Mouse (Mus musculus): ENCODE results near the gene Noct.

Noct gene

DNA sequence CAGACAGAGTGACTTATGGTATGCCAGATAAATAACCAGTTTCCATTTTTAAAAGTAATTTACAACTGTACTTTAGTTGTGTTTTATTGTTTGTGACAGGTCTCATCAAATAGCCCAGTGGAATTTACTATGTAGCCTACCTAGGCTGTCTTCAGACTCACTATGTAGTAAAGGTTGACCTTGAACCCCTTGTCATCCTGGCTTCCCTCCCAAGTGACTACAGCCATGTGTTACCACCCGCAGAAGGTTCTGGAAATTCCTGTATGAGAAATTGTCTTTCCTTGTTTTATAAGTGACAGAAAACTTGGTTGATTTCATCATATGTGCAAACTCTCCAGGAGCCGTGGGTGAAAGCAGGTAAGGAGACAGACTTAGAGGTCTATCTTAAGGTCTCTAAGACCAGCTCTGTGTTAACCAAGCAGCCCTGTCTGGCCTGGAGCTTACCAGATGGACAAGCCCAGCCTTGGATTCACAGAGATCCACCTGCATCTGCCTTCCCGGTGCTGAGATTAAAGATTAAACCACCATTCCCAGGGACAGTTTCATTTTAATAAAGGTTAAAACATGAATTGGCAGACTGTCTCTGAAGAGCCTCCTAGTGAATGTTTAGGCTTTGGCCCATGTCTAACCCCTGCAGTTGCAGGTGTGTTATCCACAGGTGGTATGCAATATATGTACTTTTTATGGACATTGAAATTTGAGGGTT lies 8.1 kb downstream of the Noct start:
- no peak for DNase-seq

DNA sequence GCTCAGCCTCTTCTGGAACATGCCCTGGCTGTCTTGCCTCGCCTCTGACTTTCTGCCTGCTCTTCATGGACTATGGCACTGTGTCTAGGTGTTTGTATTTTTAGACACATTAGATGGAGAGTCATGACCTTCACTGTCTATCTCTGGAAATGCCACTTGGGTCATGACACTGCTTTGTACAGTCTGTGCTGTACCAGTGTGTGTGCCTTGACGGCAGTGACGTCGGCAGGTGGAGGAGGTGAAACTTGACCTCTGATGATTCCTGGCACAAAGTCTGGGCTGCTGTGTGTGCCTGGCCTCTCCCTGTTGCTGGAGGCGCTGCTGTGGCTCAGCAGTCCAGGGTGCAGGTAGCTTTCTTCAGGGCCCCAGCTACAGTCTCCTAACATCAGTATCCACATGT lies 9.2 kb downstream of the Noct start:
- DNase-seq, result peak; percentile 69 to 79

DNA sequence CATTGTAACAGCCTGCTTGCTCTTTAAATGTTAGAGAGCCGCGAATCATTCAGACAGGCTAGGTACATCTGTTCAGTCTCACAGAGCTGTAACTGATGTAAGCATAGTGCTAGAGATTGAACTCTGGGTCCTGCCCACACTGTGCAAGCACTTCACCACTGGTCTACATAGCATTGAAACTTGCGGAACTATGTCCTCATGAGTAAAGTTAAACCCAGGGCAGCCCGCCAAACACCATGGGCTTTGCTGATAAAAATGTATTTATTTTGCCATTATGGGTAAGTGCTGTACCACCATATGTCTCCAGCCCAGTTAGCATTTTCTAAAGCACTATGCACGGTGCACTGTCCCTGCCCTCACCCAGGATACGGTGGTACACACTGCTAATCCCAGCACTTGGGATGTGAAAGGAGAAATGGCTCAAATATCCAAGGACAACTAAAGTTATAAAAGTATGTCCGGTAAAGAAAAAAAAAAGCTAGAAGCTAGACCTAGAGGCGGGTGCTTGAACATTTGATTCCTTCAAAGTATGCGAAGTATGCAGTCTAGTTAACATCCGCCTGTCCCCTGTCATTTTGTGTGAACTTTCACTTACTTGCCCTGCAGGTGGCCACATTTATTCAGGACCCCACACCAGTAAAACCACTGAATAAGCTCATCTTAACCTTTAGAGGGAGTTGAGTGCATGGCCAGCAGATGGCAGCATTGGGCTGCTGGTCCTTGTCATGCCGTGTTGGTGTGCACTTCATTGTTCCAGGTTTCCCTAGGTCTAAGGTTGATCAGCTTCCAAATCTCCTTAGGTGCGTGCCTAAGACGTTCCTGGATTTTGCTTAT lies 9.9 kb downstream of the Noct start:
- peak; percentile 74 to 83 for DNase-seq

DNA sequence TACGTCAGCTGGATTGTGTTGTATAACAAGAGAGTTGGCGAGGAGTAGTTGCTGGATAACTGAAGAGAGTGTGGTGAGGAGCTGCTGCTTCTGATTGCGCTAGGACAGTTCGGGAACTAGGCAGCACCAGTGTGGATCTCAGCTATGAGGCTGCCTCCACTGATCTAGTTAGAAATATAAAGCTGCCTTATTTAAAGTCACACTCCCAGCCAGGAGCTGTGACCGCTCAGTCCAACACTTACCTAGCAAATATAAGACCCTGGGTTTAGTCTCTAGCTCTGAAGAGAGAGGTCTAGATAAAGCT lies 10.5 kb downstream of the Noct start:
- DNase-seq, result no peak

DNA sequence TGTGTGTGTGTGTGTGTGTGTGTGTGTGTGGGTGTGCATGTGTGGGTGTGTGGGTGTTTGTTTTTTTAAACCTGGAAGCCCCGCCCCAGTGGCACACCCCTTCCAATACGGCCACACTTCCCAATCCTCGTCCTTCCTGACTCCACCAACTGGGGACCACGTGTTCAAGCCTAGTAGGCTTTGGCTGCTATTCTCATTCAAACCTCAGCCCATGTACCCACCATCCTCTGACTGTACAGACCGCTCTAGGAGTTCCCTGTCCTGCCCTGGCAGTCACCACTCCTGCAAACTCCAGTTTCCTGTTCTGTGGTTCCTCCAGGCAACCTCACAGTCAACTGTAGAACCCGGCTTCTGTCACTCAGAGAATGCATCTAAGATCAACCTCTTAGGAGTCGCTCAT lies 14.3 kb downstream of the Noct start:
- DNase-seq, result no peak

DNA sequence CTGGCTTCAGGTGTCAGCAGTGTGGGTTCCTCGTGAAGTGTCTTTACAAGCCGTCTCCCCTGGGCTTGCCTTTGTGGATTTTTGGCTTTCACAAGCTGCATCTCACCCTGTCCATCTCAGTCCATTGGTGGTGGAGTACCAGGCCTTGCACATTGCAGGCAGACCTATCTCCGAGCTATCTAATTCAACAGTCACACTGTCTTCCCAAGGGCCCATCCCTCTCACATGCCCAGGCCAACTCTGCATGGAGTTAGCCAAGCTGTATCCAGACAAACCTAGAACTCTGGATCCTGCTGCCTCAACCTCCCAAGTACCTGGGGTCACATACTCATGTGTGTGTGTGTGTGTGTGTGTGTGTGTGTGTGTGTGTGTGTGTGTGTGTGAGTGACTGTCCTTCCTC lies 15.3 kb downstream of the Noct start:
- no peak for DNase-seq

DNA sequence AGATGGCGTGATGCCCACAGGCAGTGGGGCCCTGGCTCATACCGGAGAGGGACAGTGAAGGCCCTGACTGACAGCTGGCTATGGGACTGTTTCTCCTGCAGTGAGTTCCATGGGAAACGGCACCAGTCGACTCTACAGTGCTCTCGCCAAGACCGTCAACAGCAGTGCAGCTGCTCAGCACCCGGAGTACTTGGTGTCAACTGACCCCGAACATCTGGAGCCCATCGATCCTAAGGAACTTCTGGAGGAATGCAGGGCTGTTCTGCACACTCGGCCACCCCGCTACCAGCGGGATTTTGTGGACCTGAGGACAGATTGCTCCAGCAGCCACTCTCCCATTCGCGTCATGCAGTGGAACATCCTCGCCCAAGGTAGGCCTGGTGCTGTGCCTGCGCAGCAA lies 23.5 kb downstream of the Noct start:
- no peak for DNase-seq

DNA sequence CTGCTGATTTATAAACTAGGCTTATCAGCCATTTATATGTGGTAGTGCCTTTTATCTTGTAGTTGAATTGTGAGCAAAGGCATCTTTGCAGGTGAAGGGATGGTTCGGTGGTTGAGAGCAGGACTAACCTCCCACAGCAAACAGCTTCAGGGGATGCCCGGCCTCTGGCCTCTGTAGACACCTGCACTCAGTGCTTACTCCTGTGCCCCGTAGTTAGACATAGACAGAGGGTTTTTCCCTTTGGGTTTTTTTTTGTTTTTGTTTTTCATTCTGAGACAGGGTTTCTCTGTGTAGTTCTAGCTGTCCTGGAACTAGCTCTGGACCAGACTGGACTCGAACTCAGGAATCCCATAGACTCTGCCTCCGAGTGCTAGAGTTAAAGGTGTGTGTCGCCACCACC lies 24.4 kb downstream of the Noct start:
- no peak for DNase-seq

DNA sequence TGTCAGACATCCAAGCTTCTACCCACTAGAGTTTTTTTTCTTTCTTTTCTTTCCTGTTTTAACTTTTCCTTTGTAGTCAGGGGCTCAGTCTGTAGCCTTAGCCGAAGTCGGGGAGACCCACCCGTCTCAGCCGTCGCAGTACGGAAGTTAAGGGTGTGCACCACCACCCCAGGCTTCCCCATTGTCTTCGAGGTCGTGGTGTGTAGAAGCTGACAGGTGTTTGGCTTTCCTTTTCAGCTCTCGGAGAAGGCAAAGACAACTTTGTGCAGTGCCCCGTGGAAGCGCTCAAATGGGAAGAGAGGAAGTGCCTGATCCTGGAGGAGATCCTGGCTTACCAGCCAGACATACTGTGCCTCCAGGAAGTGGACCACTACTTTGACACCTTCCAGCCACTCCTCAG lies 25.2 kb downstream of the Noct start:
- DNase-seq, result no peak

DNA sequence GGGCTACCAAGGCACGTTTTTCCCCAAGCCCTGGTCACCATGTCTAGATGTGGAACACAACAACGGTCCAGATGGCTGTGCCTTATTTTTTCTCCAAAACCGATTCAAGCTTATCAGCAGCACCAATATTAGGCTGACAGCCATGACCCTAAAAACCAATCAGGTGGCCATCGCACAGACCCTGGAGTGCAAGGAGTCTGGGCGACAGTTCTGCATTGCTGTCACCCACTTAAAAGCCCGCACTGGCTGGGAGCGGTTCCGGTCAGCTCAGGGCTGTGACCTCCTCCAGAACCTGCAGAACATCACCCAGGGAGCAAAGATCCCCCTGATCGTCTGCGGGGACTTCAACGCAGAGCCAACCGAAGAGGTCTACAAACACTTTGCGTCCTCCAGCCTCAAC lies 25.6 kb downstream of the Noct start:
- DNase-seq, result no peak

DNA sequence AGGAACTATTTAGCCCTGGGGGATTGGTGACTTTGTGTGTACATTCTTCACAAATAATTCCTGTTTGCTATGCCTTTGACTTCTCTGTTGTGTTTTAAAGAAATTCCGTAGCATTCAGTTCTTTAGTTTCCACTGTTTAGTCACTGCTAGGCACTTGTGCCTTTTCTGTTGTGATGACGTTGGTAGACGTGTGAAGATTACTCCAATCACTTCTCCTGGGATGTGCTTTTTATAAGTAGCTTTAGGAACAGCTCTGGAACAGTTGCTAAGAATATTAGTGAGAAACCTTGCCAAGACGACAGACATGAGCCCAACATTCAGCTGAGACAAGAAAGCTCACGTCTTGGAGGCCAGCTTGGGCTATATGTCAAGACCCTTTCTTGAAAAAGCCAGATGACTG lies 26.8 kb downstream of the Noct start:
- no peak for DNase-seq

DNA sequence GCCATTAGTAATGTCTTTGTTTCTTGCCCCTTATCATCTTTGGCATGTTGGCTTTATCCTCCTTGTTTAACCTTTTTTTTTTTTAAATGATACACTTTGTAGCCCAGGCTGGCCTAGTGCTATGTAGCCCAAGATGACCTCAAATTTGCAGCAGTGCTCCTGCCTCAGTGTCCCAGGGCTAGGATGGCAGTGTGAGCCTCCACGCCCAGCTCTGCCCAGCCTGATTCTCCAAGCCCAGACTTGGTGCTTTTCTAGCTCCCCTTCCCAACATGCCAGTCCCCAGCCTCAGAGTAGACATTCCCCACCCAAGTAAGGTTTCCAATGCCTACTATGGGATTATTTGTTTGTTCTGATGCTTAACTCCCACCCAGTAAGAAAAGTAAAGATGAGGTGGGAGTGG lies 28.0 kb downstream of the Noct start:
- no peak for DNase-seq

DNA sequence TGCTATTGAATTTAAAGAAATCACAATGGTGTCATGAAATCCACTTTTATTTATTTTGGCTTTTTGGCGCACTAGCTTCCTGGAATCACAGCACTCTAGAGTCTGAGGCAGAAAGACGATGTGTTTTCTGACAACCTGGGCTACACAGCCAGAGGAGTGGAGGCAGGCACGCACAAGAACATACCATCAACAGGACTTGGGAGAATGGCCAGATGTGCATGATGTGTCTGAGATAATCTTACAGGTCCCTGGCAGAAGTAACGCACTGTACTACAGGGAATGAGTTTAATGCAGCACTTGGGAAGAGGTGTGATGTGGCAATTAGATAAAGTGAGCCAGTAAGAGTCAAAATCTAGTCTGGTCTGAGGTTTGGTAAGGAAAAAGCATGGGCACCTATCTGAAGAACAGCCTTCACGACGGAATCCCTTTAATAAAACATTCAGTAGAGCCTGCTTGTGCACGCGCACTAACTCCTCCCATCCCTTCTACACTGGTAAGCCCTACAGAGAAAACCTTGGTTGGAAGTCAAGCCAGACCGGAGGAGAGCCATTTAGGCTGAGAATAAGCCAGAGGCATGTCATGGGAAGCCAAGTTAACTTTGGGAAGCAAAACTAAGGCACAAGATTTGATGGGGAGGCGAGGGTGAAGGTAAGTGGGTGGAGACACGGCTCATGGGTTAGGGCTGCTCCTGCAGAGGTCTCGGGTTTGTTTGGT lies 28.6 kb downstream of the Noct start:
- no peak for DNase-seq

DNA sequence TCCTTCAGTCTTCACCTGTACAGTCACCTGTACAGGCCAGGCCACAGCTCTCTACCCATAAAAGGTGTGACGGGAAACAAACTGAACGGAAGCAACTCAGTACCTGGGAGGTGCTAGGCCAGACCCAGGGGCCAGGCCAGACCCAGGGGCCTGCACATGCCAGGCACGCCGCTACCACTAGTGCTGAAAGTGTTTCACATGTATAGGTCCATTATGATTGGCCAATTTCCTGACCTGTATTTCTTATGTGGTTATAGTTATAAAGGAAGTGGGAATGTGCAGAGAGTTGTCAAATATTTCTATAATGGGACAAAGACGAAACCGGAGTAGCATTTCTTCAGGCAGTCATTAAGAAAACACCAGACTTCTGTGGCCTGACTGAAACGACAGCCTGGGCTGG lies 30.5 kb downstream of the Noct start:
- no peak for DNase-seq

DNA sequence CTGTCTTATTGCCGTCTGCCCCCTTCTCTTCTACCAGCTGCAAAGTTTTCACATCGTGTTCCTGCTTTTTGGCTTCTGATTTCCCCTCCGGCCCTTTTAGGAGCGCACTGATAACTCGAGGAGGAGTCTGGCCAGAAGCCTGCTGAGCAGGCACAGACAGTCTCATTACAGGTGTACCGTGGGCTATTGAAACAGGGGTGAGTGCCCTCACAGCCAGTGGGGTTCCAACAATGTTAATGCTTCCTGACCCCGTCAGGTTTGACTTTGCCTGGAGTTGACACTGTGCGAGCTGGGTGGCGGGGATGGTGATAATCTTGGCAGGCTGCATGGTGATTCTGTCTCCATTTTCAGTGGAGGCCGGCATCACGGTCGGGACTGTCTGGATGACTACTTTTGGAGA lies 32.2 kb downstream of the Noct start:
- DNase-seq, result no peak

DNA sequence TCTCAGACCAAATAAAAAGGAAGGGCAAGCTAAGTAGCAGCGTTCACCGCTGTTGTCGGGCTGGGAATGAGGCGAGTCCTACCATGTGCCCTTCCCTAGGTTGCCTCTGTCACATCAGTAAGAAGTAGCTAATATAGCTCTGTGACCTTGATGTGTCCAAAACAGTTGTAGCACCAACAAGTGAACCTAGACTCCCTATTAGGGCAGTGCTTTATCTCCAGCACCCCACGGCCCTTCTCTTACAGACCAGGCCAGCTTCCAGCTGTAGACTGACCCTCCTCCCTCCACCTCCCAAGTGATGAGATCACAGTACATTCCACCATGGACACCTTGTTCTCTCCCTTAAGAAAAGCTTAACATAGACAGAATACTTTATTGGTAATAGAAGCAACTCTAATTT lies 33.8 kb downstream of the Noct start:
- no peak for DNase-seq

DNA sequence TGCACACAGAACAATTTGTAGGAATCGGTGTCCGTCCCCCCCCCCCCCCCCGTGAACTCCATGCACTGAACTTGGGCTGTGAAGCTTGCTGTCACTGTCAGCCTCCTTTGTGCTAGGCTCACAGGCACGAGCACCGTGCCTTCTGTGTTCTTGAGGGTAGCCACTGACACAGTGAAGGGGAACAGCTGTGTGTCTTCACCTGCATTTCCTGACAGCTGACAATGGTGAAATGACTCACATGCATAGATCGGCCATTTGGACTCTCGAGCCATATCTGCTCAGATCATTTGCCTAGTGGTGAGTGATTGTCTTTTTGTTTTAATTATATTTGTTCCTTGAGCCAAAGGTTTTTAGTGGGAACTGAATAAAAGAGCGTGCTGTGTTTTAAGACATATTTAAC lies 38.7 kb downstream of the Noct start:
- no peak for DNase-seq

DNA sequence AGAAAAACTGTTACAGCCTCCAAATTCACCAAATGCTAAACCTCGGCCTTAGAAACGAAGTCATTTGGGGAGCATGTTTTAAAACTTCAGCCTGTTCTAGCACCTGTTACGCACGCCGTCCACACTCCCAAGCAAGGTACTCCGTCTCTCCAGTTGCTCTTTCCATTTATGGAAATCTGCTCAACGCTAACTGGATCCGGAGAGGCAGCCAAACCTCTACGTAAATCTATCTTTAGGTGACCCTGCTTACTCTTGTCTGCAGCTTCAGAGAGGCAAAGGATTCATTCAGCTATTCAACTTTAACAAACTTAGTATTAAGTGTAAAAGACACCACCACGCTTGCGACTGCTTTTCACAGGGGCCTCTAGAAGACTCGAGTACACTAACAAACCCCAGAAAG lies 44.2 kb downstream of the Noct start:
- no peak for DNase-seq

DNA sequence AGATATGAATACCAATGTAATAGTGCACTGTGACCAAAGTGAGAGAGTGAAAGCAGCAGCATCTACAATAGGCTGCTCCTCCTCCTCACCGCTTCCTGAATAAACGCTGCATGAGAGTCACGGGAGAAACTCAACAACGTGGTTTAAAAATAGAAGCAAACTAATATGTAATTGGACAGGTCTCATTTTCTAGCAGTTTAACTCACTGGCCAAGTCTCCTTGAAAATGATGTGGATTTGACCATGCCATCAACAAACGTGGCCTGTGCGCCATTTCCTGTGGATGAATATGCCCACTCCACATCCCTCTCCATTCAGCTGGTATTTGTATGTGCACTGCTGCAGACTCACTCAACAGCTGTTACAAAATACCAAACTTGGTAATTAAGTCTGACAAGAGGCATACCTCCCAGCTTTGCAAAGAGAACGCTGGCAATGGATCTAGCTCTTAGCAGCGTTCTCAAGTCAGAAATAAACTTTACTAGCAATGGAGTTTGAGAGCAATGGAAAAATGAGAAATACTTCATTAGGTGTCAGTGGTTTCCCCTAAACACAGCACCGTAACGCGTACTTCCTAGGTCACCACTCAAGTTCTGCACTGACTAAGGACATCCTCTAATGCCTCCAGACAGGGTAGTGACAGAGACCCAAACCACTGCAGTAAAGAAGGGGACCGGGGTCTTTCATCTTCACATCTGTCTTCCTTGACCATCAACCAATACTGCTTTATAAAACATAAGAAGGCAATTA lies 46.0 kb downstream of the Noct start:
- no peak for DNase-seq

DNA sequence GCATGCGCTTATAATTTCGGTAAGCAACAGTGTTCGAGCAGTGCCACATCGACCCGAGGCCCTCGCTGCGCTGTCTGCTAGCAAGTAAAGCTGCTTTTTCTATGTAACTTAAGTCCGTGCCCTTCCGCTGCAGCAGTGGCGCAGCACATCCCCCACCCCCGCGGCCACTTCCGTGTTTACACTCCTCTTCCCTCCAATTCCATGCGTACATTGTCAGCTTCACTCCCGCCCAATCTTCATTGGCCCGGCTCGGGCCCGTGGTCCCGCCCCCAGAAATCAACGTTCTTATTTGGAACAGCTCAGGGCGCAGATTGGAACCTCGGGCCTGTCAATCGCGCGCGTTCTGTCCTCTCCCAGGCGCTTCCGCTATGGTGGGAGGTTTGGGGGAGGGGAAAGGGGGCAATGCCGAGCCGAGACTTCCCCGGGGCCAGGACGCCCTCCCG lies 51.7 kb downstream of the Noct start:
- DNase-seq, result peak; percentile 99

DNA sequence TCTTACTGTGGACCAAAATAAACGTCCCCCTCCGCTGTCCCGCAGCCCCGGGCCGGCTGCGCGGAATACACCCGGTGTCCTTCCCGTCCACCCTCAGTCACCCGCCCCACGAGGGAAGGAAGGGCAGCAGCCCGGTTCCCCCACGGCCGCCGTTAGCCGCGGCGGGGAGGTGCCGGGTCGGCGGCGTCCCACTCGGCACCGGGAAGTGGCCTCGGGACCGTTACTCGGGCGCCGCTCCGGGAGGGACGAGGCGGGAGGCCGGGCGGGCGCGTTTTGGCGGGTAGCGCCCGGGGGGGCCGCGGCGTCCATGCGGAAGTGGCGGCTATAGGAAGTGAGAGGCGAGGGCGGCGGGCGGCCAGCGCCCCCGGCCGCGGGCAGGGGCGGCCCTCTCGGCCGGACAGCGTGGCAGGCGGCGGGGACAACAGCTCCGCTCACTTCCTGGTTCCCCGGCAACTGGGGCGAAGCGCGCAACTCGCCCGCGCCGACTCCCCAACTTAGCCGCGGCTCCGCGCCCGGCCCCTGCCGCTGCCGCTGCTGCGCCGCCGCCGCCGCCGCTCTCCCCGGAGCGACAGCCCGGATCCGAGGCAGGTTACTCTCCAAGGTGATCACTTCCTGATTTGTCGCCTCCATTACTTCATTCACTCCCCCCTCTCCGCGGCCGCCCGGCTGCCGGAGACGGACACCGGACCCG lies 52.3 kb downstream of the Noct start:
- DNase-seq, result peak in 1 of 2 experiments; percentile 52

All from kidney, adult 8-10 months (tissue).